Mouse (Mus musculus) embryonic facial prominence, embryonic 12.5 days (tissue): ENCODE results near the gene Auh. TPM values are rescaled to one million over a fixed set of nuclear protein-coding genes. Genes with fewer than 3 reads are reported as not detected.

ENCODE experiments used
- ATAC-seq: fragments of 200-750 bp; cut with Nextera tagmentation; 2 replicates; pipeline ENCODE4 v1.8.0; 2017; ENCODE audit not compliant: insufficient number of reproducible peaks, insufficient read depth, low FRiP score, low TSS enrichment
- H3K27ac ChIP-seq: fragments of 300-500 bp; sonication (generic); 2 replicates; pipeline ENCODE4 v1.5.1; 2016; ENCODE audit warnings: mild to moderate bottlenecking
- H3K27me3 ChIP-seq: fragments of 300-500 bp; sonication (generic); 2 replicates; pipeline ENCODE4 v1.6.1; 2016; ENCODE audit warnings: mild to moderate bottlenecking, moderate library complexity
- H3K36me3 ChIP-seq: fragments of 300-500 bp; sonication (generic); 2 replicates; pipeline ENCODE4 v1.6.1; 2016; ENCODE audit warnings: mild to moderate bottlenecking
- H3K4me1 ChIP-seq: fragments of 300-500 bp; sonication (generic); 2 replicates; pipeline ENCODE4 v1.6.1; 2016
- H3K4me2 ChIP-seq: fragments of 300-500 bp; sonication (generic); replicated peaks from 2 replicates; pipeline ENCODE4 v1.6.1; 2016; ENCODE audit warnings: mild to moderate bottlenecking, moderate library complexity
- H3K4me3 ChIP-seq: fragments of 300-500 bp; sonication (generic); 2 replicates; pipeline ENCODE4 v1.5.1; 2016; ENCODE audit warnings: mild to moderate bottlenecking
- H3K9ac ChIP-seq: fragments of 300-500 bp; sonication (generic); 2 replicates; pipeline ENCODE4 v1.6.1; 2016; ENCODE audit warnings: mild to moderate bottlenecking, moderate library complexity
- H3K9me3 ChIP-seq: fragments of 300-500 bp; sonication (generic); 2 replicates; pipeline ENCODE4 v1.6.1; 2016; ENCODE audit warnings: mild to moderate bottlenecking, moderate library complexity
- WGBS: fragments of 180-500 bp; shearing (Covaris S2); methylation state at CpG from one replicate; pipeline ENCODE4 v1.1.7; 2016; 5-methylcytosine and 5-hydroxymethylcytosine counted together
- polyA plus RNA-seq: library from polyadenylated mRNA; unstranded; fragments of >200 nt; fragmentation: Nextera tagmentation; extraction: Ambion mirVana; gene quantifications from 2 replicates; pipeline ENCODE4 v1.2.1, GENCODE M21; 2016

The Auh gene
- polyA plus RNA-seq, 1 experiment from 2014 or later: 45.3 TPM

- Histone ChIP-seq H3K9me3 (0 out of 2 replicates have a peak, but pooled peaks cover 3% of the 10 kb centered on the region), H3K9ac (no peak overlapping the region), H3K27ac (no peak overlapping the region), H3K4me1 (no peaks in the 10 kb centered on the region), H3K27me3 (no peaks in the 10 kb centered on the region), H3K4me2 (no peak overlapping the region), H3K36me3 (no peaks in the 10 kb centered on the region), H3K4me3 (no peak overlapping the region)
- no peak for ATAC-seq
- 78% methylated on average over 5 of the region's 5 CpGs for WGBS
Observed at GRCm38 (mm10) chr13:52790894-52791293, 138.6 kb downstream of the Auh start.

Other genes starting within 250 kb of the Auh start
- 30.3 and 30.8 TPM in 2 replicates for gene Nfil3, start 51.4 kb upstream of the Auh start, polyA plus RNA-seq